Mouse (Mus musculus): ENCODE measurements around the gene Pex7.

DNA sequence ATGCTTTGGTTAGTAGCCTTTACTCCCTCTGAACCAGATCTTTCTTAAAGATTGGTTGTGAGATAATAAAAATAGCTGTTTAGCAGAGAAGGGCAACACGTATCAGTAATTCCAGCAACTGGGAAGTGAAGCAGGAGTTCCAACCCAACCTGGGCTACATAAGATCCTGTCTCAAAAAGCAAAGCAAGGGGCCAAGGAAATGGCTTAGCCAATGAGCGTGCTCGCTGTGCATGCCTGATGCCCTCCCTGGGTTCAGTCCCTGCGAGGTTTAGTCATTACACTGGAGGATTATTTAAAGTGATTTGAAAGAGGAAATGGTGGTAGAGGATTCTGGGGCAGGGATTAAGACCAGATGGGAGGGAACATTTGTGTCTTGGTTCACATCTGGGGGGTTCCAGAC is 41.6 kb upstream of the Pex7 start:
- TF ChIP-seq CTCF (IDR thresholded peaks at IDR 0.05; ENCODE audit: low read depth, low read length) (no peak), TAL1 (conservative IDR thresholded peaks at IDR 0.05; ENCODE audit: low read depth, low read length) (no peak)
